Mouse (Mus musculus): ENCODE results near the gene Uchl5. TPM values are rescaled to one million over a fixed set of nuclear protein-coding genes. Genes with fewer than 3 reads are reported as not detected.

The Uchl5 gene
- polyA plus RNA-seq (2015; fragmentation: Nextera tagmentation; extraction: Ambion mirVana): 59.0 and 73.4 TPM in 2 replicates

DNA sequence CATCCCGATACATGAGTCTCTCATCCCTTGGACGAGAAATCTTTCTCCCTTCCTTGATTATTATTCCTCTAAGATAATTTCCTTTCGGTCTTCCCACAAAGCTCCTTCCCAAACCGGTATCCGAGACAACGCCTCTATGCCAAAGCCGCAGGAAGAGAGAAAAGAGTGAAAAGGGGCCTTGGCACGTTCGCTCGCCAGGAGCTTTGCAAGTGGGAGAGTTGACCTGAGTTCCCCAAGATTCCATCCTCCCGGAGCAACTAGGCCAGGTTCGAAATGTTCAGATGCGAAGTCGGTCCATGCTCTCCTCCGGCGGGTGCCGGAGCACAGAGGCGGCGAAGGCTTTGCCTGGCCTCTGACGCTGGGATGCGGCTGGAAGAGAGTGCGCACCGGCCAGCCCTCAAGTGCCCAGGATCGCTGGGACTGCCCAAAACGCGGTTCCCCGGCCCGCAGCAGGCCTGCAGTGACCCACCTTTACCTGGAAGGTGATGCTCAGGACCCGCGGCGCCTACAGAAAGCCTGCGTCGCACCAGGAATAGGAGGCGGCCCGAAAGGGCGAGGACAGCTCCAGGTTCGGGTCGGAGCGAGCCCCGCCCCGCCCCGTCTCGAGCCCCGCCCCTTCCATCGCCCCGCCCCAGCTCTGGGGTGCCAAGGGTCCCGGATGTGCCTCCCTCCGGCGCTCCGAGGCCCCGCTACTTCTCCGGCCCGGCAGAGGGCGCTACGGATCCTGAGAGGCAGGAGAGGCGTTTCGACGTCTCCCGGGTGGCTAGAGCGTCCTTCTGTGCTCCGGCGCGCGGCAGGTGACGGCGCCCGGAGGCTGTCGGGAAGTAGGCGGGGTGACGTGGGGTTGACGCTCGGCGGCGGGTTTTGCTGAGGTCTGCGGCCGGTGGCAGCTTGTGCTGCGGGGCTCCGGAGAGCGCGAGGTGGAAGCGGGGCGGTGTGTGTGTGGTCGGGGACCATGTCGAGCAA is at the start of gene Uchl5, which contains the start of gene Trove2:
Gene Uchl5 (plus strand): TSS at position 827 of the 966 bp plus-strand sequence.
Gene Trove2 (minus strand): TSS at position 623 of the 966 bp plus-strand sequence.
- Histone ChIP-seq H3K36me3 (peaks cover 2% of the 10 kb centered on the region; the same call in 1 of the 2 replicates), H3K27me3 (replicated peaks) (no peaks in the 10 kb centered on the region), H3K9me3 (no peaks in the 10 kb centered on the region), H3K4me3 (peak within 1 kb of the TSS; percentile 96), H3K9ac (peak within 1 kb of the TSS; percentile 96), H3K27ac (replicated peaks) (peak within 1 kb of the TSS; percentile 79), H3K4me1 (peaks cover 35% of the 10 kb centered on the region), H3K4me2 (peak within 1 kb of the TSS; percentile 88)
- under 1% methylated on average over 84 of the region's 84 CpGs for WGBS
- peak; percentile 96 for ATAC-seq (ENCODE audit: extremely low read depth, insufficient number of reproducible peaks, low FRiP score, low TSS enrichment)

DNA sequence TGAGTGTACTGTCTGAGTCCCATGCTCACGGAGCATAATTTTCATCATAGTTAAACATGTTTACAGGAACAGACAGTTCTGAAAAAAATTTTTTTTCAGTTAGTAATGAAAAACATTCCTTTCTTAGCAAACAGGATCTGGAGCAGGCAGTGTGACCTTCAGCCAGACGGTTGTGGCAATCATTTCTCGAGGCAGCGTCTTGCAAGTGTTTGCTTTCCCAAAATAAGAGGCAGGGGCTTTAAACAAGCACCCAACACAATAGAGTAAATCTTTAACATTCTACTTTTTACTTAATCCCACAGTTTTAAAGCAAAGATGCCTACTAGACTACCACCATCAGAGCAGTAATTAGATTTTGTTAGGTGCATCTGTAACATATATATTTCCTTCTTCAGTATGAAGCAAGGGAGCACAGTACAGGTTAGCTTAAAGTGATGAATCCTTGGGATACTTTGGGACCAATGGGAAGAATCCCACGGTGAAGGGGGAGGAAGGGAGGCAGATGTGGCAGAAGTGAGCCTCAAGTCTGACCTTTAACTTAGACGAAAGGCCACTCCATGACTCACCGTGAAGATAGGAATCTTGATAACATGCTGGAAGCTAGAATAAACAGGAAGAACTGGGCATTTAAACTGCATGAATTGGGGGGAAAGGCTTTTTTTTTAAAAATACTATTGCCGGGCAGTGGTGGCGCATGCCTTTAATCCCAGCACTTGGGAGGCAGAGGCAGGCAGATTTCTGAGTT is 49.2 kb upstream of the Uchl5 start:
- 57% methylated on average over 9 of the region's 9 CpGs for WGBS
- no peak overlapping the region for H3K27ac ChIP-seq (replicated peaks)
- no peaks in the 10 kb centered on the region for H3K4me1 ChIP-seq
- H3K36me3 ChIP-seq: no peaks in the 10 kb centered on the region
- no peak overlapping the region for H3K4me2 ChIP-seq
- no peaks in the 10 kb centered on the region for H3K27me3 ChIP-seq (replicated peaks)
- no peaks in the 10 kb centered on the region; the same call in 1 of the 2 replicates for H3K9me3 ChIP-seq
- no peak overlapping the region for H3K4me3 ChIP-seq
- no peak for ATAC-seq (ENCODE audit: extremely low read depth, insufficient number of reproducible peaks, low FRiP score, low TSS enrichment)
- H3K9ac ChIP-seq: no peak overlapping the region

DNA sequence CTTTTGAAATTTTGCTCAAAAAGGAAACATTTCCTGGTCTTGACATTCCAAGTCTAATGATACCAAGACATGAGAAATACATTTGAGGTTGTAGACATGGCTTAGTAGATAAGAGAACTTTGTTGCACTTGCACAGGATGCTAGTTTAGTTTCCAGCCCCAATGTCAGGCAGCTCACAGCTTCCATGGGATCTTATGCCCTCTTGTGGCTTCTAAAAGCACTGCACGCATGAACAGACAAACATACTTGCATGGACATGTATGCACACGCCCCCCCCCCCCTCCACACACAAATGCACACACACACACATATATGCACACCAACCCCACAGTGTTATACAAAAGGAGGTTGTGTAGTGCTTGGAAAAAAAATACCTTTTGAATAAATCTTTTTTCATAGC is 46.2 kb upstream of the Uchl5 start:
- no peaks in the 10 kb centered on the region for H3K4me1 ChIP-seq
- H3K9ac ChIP-seq: no peak overlapping the region
- H3K4me3 ChIP-seq: no peak overlapping the region
- no peak overlapping the region for H3K4me2 ChIP-seq
- H3K27me3 ChIP-seq (replicated peaks): no peaks in the 10 kb centered on the region
- H3K27ac ChIP-seq (replicated peaks): no peak overlapping the region
- H3K36me3 ChIP-seq: no peaks in the 10 kb centered on the region
- no peak for ATAC-seq (ENCODE audit: extremely low read depth, insufficient number of reproducible peaks, low FRiP score, low TSS enrichment)
- WGBS: 68% methylated on average over 2 of the region's 2 CpGs
- H3K9me3 ChIP-seq: no peaks in the 10 kb centered on the region; the same call in 1 of the 2 replicates

DNA sequence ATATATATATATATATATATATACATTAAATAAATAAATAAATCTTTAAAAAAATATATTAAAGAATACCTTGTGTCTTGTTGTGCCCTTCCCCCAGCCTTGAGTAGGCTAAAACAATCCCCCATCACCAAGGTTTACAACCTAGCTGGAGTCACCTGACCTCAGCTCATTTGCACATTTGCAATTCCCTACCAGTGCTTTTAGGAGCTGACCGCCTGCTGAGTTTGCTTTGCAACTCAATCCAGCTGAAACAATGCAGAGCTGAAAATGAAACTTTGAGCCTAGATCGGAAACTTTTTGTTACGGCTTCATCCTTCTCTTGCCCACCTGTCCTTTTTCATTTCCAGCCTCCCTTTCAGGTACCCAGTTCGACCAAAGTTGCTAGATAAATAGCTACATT is 45.4 kb upstream of the Uchl5 start:
- Histone ChIP-seq H3K27me3 (replicated peaks) (no peaks in the 10 kb centered on the region), H3K27ac (replicated peaks) (no peak overlapping the region), H3K4me1 (no peaks in the 10 kb centered on the region), H3K4me3 (no peak overlapping the region), H3K4me2 (no peak overlapping the region), H3K36me3 (no peaks in the 10 kb centered on the region), H3K9me3 (no peaks in the 10 kb centered on the region; the same call in 1 of the 2 replicates), H3K9ac (no peak overlapping the region)
- ATAC-seq (ENCODE audit: extremely low read depth, insufficient number of reproducible peaks, low FRiP score, low TSS enrichment): no peak
- 57% methylated on average over 4 of the region's 4 CpGs for whole genome bisulfite sequencing

DNA sequence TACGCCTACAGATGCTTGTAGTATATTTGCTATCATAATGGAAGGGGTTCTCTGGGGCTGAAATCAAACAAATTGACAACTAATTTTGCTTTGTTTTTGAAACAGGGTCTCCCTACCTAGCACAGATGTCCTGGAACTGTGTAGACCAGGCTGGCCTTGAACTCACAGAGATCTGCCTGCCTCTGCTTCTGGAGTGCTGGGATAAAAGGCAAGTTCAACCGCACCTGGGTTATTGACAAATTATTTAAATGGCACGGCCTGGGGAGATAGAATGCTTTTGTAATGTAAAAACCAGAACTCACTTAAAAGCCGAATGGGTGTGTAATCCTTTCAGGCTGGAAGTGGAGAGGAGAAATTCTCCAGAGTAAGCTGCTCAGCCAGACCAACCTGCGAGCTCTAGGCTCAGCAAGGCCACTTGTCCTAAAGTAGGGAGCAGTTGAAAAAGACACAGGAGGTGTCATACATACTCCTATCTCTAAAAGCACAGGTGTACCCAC is 43.1 kb upstream of the Uchl5 start:
- H3K9ac ChIP-seq: no peak overlapping the region
- no peaks in the 10 kb centered on the region for H3K27me3 ChIP-seq (replicated peaks)
- no peak overlapping the region for H3K27ac ChIP-seq (replicated peaks)
- ATAC-seq (ENCODE audit: extremely low read depth, insufficient number of reproducible peaks, low FRiP score, low TSS enrichment): no peak
- no peaks in the 10 kb centered on the region; the same call in 1 of the 2 replicates for H3K9me3 ChIP-seq
- H3K4me1 ChIP-seq: no peaks in the 10 kb centered on the region
- no peaks in the 10 kb centered on the region for H3K36me3 ChIP-seq
- H3K4me3 ChIP-seq: no peak overlapping the region
- 74% methylated on average over 5 of the region's 5 CpGs for WGBS
- no peak overlapping the region for H3K4me2 ChIP-seq

DNA sequence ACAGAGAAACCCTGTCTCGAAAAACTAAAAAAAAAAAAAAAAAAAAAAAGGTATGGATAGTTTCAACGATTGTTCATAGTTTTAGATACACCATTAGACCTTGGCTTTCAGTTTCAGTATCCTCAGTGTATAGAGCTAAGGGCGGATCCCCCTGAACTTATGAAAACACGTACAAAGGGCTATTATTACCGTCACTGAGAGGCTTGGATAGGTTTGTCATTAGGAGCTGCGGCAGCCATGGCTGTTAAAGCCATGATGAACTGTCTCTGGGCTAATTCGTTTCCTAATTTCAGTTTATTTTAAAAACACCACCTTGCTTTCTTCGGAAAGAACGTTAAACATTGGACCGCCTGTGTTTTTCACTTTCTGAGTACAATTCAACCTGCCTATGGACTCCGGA is 38.3 kb upstream of the Uchl5 start:
- ATAC-seq (ENCODE audit: extremely low read depth, insufficient number of reproducible peaks, low FRiP score, low TSS enrichment): no peak
- Histone ChIP-seq H3K9ac (peak overlapping the region; percentile 95), H3K4me2 (peak overlapping the region; percentile 79), H3K27me3 (replicated peaks) (no peaks in the 10 kb centered on the region), H3K9me3 (no peaks in the 10 kb centered on the region), H3K4me1 (peaks cover 11% of the 10 kb centered on the region), H3K27ac (replicated peaks) (peak overlapping the region; percentile 87; the same call in 1 of the 2 replicates), H3K36me3 (peaks cover 22% of the 10 kb centered on the region), H3K4me3 (peak overlapping the region; percentile 86)
- 22% methylated on average over 11 of the region's 11 CpGs for WGBS

DNA sequence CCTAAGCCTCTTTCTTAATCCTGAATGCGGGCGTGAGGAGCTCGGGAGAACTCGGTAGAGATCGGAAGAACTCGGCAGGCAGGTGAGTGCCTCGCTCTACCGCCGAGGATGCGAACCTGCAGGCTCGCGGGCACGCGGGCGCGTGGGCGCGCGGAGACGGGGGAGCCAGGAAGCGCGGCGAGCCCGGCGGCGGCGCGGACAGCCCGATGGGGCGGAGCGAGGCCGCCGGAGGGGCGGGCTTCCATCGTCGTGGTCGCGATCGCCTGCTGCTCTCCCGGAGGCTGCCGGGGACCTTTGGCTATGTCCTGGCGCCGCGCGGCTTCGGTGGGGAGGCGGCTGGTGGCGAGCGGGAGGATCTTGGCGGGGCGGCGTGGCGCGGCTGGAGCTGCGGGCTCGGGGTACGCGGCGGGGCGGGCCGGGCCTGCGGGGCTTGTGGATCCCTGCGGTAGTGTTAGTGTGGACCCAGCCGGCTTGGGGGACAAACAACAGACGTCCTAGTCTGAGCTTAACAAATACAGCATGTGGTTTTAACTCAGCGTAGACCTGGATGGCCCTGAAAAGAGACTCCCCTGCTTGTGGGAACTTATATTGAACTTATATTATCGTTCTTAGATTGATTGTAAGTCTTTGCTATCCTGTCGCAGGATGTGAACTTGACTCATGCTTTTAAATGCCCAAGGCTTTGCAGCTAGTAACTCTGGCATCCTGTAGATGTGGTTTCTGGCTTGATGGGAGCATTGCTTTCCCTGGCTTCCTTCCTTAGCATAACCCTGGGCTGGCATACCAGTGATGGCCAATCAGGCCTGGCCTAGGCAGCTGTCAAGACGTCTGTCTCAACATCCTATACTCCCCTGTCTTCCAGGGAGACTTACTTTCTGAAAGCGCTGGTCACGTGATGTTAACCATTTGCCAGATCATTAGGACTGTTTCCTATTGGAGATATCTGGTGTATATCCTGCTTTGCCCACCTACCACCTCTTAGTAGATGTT is 37.4 kb upstream of the Uchl5 start:
- Histone ChIP-seq H3K27me3 (replicated peaks) (no peaks in the 10 kb centered on the region), H3K9me3 (no peaks in the 10 kb centered on the region), H3K4me1 (peaks cover 11% of the 10 kb centered on the region), H3K27ac (replicated peaks) (peak overlapping the region; percentile 87), H3K4me2 (peak overlapping the region; percentile 79), H3K9ac (peak overlapping the region; percentile 95), H3K36me3 (peaks cover 30% of the 10 kb centered on the region), H3K4me3 (peak overlapping the region; percentile 86)
- peak; percentile 92 for ATAC-seq (ENCODE audit: extremely low read depth, insufficient number of reproducible peaks, low FRiP score, low TSS enrichment)
- 2% methylated on average over 70 of the region's 71 CpGs for WGBS

DNA sequence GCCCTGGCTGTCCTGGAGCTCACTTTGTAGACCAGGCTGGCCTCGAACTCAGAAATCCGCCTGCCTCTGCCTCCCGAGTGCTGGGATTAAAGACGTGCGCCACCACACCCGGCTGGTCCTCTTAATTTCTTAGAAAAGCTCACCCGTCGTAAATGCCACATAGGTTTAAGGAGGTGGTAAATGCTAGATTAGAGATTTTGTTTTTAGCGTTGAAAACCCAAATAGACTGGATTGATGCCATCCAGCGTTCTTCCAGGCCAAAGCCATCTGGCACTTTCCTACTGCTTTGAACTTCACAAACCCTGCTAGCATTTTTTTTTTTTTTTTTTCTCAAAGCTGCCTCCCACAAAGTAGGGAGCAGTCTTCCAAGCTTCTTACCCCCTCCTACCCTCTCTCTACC is 36.5 kb upstream of the Uchl5 start:
- Histone ChIP-seq H3K9me3 (no peaks in the 10 kb centered on the region), H3K4me3 (no peak overlapping the region), H3K4me1 (peaks cover 11% of the 10 kb centered on the region), H3K27me3 (replicated peaks) (no peaks in the 10 kb centered on the region), H3K36me3 (peaks cover 39% of the 10 kb centered on the region), H3K4me2 (peak overlapping the region; percentile 79), H3K27ac (replicated peaks) (no peak overlapping the region), H3K9ac (no peak overlapping the region)
- 84% methylated on average over 10 of the region's 10 CpGs for WGBS
- no peak for ATAC-seq (ENCODE audit: extremely low read depth, insufficient number of reproducible peaks, low FRiP score, low TSS enrichment)

DNA sequence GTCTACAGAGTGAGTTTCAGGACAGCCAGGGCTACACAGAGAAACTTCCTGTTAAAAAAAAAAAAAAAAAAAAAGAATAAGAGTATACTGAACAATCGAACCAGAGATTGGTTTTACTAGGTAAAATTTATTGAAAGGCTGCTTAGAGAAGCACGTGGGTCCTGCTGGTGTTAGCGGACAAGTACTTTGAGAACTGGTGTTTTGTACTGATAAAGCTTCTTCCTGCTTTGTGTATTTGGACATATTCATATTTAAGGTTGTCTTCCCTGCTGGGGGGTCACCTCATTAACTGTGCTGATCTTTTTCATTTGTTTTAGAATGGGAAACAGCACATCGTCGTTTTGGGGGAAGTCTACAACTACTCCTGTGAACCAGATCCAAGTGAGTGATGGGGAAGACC is 35.7 kb upstream of the Uchl5 start:
- no peak for ATAC-seq (ENCODE audit: extremely low read depth, insufficient number of reproducible peaks, low FRiP score, low TSS enrichment)
- no peak overlapping the region for H3K9ac ChIP-seq
- peaks cover 47% of the 10 kb centered on the region for H3K36me3 ChIP-seq
- no peaks in the 10 kb centered on the region for H3K9me3 ChIP-seq
- H3K4me2 ChIP-seq: no peak overlapping the region
- H3K4me1 ChIP-seq: peaks cover 11% of the 10 kb centered on the region
- WGBS: 85% methylated on average over 5 of the region's 5 CpGs
- no peaks in the 10 kb centered on the region for H3K27me3 ChIP-seq (replicated peaks)
- H3K27ac ChIP-seq (replicated peaks): no peak overlapping the region
- no peak overlapping the region for H3K4me3 ChIP-seq

DNA sequence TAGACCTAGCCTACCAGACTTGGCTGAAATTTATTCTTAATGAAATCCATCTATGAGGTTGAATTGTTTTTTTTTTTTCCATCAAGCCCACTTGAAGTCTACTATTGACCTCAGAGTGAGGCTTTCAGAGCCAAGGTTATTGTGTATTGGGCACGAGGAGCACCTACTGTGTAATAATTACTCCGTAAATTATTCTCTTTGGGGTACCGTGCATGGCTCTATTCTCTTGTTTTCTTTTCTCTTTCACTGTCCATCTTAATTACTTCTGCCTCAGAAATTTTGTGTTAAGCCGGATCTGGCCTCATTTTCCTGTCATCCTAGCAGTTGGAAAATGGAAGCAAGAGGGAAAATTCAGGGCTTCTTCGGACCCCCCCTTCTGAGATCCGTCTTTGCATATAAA is 34.9 kb upstream of the Uchl5 start:
- no peak overlapping the region for H3K9ac ChIP-seq
- no peaks in the 10 kb centered on the region for H3K9me3 ChIP-seq
- no peak for ATAC-seq (ENCODE audit: extremely low read depth, insufficient number of reproducible peaks, low FRiP score, low TSS enrichment)
- H3K27ac ChIP-seq (replicated peaks): no peak overlapping the region
- H3K4me3 ChIP-seq: no peak overlapping the region
- peaks cover 11% of the 10 kb centered on the region for H3K4me1 ChIP-seq
- H3K4me2 ChIP-seq: no peak overlapping the region
- WGBS: 87% methylated on average over 6 of the region's 6 CpGs
- H3K36me3 ChIP-seq: peaks cover 55% of the 10 kb centered on the region
- no peaks in the 10 kb centered on the region for H3K27me3 ChIP-seq (replicated peaks)
